Mouse (Mus musculus): ENCODE results near the gene Enc1.

The Enc1 gene

GRCm38 (mm10) chr13:97227795-97228194 lies 13.1 kb upstream of the Enc1 start:
- no peak for DNase-seq

GRCm38 (mm10) chr13:97230101-97230500 lies 10.8 kb upstream of the Enc1 start:
- no peak for DNase-seq

- DNase-seq: no peak
These were observed 7.8 kb upstream of the Enc1 start for GRCm38 (mm10) chr13:97233092-97233491.

GRCm38 (mm10) chr13:97234785-97235417 lies 6.0 kb upstream of the Enc1 start:
- peak; percentile 91 for DNase-seq

- no peak for DNase-seq
These were observed 5.0 kb upstream of the Enc1 start for GRCm38 (mm10) chr13:97235911-97236310.

GRCm38 (mm10) chr13:97237700-97238099 lies 3.2 kb upstream of the Enc1 start:
- DNase-seq: no peak

GRCm38 (mm10) chr13:97238181-97238981 lies 2.5 kb upstream of the Enc1 start:
- DNase-seq: peak in 1 of 2 experiments; percentile 37

- DNase-seq: peak; percentile 62 to 75
These were observed 1.3 kb upstream of the Enc1 start for GRCm38 (mm10) chr13:97239343-97240180.

- DNase-seq: peak; percentile 81 to 89
These were observed 483 bp upstream of the Enc1 start for GRCm38 (mm10) chr13:97240279-97240964.

GRCm38 (mm10) chr13:97241787-97242280 lies 929 bp downstream of the Enc1 start:
- no peak for DNase-seq

GRCm38 (mm10) chr13:97242716-97243115 lies 1.8 kb downstream of the Enc1 start:
- DNase-seq: no peak

GRCm38 (mm10) chr13:97243962-97244711 lies 3.2 kb downstream of the Enc1 start:
- no peak for DNase-seq

GRCm38 (mm10) chr13:97244712-97245105 lies 3.8 kb downstream of the Enc1 start:
- DNase-seq: no peak

GRCm38 (mm10) chr13:97245157-97245556 lies 4.3 kb downstream of the Enc1 start:
- no peak for DNase-seq

GRCm38 (mm10) chr13:97246217-97246616 lies 5.3 kb downstream of the Enc1 start:
- no peak for DNase-seq

- DNase-seq: no peak
These were observed 6.8 kb downstream of the Enc1 start for GRCm38 (mm10) chr13:97247754-97248153.

- DNase-seq: no peak
These were observed 8.2 kb downstream of the Enc1 start for GRCm38 (mm10) chr13:97249051-97249461.

GRCm38 (mm10) chr13:97249507-97250078 lies 8.7 kb downstream of the Enc1 start:
- DNase-seq: peak in 1 of 2 experiments; percentile 22

GRCm38 (mm10) chr13:97250148-97250547 lies 9.2 kb downstream of the Enc1 start:
- DNase-seq: no peak

GRCm38 (mm10) chr13:97250551-97251380 lies 9.9 kb downstream of the Enc1 start:
- DNase-seq: no peak
